Comparison of ENCODE assay signal across 15 mouse cellular contexts in the genomic region with DNA sequence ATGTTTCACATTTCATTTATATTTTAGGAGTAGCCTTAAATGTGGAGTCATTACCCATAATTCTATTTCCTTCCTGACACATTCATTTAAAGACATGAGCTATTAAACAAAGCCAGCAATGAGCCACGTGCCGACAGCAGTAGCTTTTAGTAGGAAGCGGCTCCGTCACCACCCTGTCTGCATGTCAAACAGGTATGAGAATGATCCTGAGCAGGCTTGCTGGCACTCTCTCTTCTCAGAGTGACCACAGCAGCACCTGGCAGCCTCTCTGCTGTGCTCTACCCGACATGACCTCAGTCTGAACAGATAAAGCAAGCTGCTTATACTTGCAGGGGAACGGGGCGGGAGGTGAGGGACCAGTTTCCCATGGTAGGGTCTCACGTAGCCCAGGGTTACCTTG. TPM values are rescaled to one million over a fixed set of nuclear protein-coding genes. Genes with fewer than 3 reads are reported as not detected.
DNase-seq lines count a peak whose midpoint lies in the region; ATAC-seq and TF ChIP-seq lines count a peak whose summit lies in the region.
"Had no signal": no experiment of that assay in that cellular context is flagged by ENCODE, and none has a peak within 500 bp of the region (broad histone marks: within the 10 kb centered on the region; RNA-seq: fewer than 3 reads in every experiment).

No protein-coding gene starts in this region.

- peak; percentile 40; the same call in 1 of the 2 replicates for ATAC-seq in forebrain, postnatal 0 days
- ATAC-seq in forebrain, embryonic 15.5 days (replicated peaks): no peak
- peak; percentile 4; the same call in 1 of the 2 replicates for ATAC-seq in lung, embryonic 16.5 days (ENCODE audit: low read depth)
- no peak for ATAC-seq in heart, embryonic 12.5 days (ENCODE audit: insufficient number of reproducible peaks, low FRiP score)
- ATAC-seq in stomach, embryonic 15.5 days (ENCODE audit: insufficient read depth, low FRiP score, low read depth): peak; percentile 54; the same call in 1 of the 2 replicates
- ATAC-seq in activated CD4-positive, CD25-positive, alpha-beta regulatory T cell, adult 4 months: no peak
- ATAC-seq in forebrain, embryonic 14.5 days: no peak
- ATAC-seq: hindbrain, postnatal 0 days; liver, embryonic 12.5 days had no signal

- WGBS in forebrain, postnatal 0 days: 63% methylated on average over 8 of the region's 8 CpGs
- WGBS in forebrain, embryonic 15.5 days: 65% methylated on average over 8 of the region's 8 CpGs
- WGBS in lung, embryonic 16.5 days: 40% methylated on average over 8 of the region's 8 CpGs
- 21% methylated on average over 8 of the region's 8 CpGs for WGBS in heart, embryonic 12.5 days
- WGBS in stomach, embryonic 15.5 days: 34% methylated on average over 8 of the region's 8 CpGs
- WGBS in forebrain, embryonic 14.5 days: 77% methylated on average over 8 of the region's 8 CpGs

- no peak overlapping the region for H3K4me2 ChIP-seq in forebrain, postnatal 0 days (ENCODE audit: low read depth)
- no peak overlapping the region for H3K4me2 ChIP-seq in forebrain, embryonic 15.5 days (replicated peaks)
- H3K4me2 ChIP-seq in lung, embryonic 16.5 days (ENCODE audit: low read depth, low read length): no peak overlapping the region
- H3K4me2 ChIP-seq in heart, embryonic 12.5 days: 0 out of 2 replicates have a peak overlapping the region, but pooled peaks have one; percentile 16
- H3K4me2 ChIP-seq in stomach, embryonic 15.5 days: no peak overlapping the region
- no peak overlapping the region for H3K4me2 ChIP-seq in forebrain, embryonic 14.5 days (ENCODE audit: low read length)
- H3K4me2 ChIP-seq: liver, embryonic 12.5 days had no signal

- no peaks in the 10 kb centered on the region for H3K27me3 ChIP-seq in forebrain, postnatal 0 days (ENCODE audit: insufficient read depth, low read length)
- no peaks in the 10 kb centered on the region for H3K27me3 ChIP-seq in forebrain, embryonic 15.5 days
- H3K27me3 ChIP-seq in lung, embryonic 16.5 days (ENCODE audit: control insufficient read depth, insufficient read depth, low read depth, low read length): no peaks in the 10 kb centered on the region
- no peaks in the 10 kb centered on the region for H3K27me3 ChIP-seq in heart, embryonic 12.5 days (replicated peaks)
- H3K27me3 ChIP-seq in stomach, embryonic 15.5 days (replicated peaks): no peaks in the 10 kb centered on the region
- H3K27me3 ChIP-seq in forebrain, embryonic 14.5 days (replicated peaks; ENCODE audit: control insufficient read depth, insufficient read depth, low read length): no peaks in the 10 kb centered on the region
- H3K27me3 ChIP-seq: liver, embryonic 12.5 days had no signal

- H3K4me3 ChIP-seq in forebrain, postnatal 0 days (ENCODE audit: low read depth, low read length): no peak overlapping the region
- H3K4me3 ChIP-seq in forebrain, embryonic 15.5 days: no peak overlapping the region
- no peak overlapping the region for H3K4me3 ChIP-seq in lung, embryonic 16.5 days (ENCODE audit: low read length)
- no peak overlapping the region for H3K4me3 ChIP-seq in heart, embryonic 12.5 days
- no peak overlapping the region for H3K4me3 ChIP-seq in stomach, embryonic 15.5 days (replicated peaks)
- H3K4me3 ChIP-seq in forebrain, embryonic 14.5 days (ENCODE audit: low read depth, low read length): no peak overlapping the region
- H3K4me3 ChIP-seq: liver, embryonic 12.5 days had no signal

- no peaks in the 10 kb centered on the region for H3K9me3 ChIP-seq in forebrain, postnatal 0 days (ENCODE audit: low read length)
- no peaks in the 10 kb centered on the region for H3K9me3 ChIP-seq in forebrain, embryonic 15.5 days
- no peaks in the 10 kb centered on the region for H3K9me3 ChIP-seq in lung, embryonic 16.5 days (ENCODE audit: control insufficient read depth, low read length)
- H3K9me3 ChIP-seq in heart, embryonic 12.5 days (replicated peaks): no peaks in the 10 kb centered on the region
- no peaks in the 10 kb centered on the region for H3K9me3 ChIP-seq in stomach, embryonic 15.5 days
- no peaks in the 10 kb centered on the region for H3K9me3 ChIP-seq in forebrain, embryonic 14.5 days (replicated peaks; ENCODE audit: control insufficient read depth, low read length)
- H3K9me3 ChIP-seq: liver, embryonic 12.5 days had no signal

- no peak overlapping the region for H3K9ac ChIP-seq in forebrain, postnatal 0 days
- no peak overlapping the region for H3K9ac ChIP-seq in forebrain, embryonic 15.5 days (replicated peaks)
- no peak overlapping the region for H3K9ac ChIP-seq in lung, embryonic 16.5 days (ENCODE audit: low read length)
- H3K9ac ChIP-seq in heart, embryonic 12.5 days: peak overlapping the region; percentile 17; the same call in 1 of the 2 replicates
- no peak overlapping the region for H3K9ac ChIP-seq in stomach, embryonic 15.5 days
- no peak overlapping the region for H3K9ac ChIP-seq in forebrain, embryonic 14.5 days (ENCODE audit: low read length)
- H3K9ac ChIP-seq: liver, embryonic 12.5 days had no signal

- no peak overlapping the region for H3K27ac ChIP-seq in forebrain, postnatal 0 days (ENCODE audit: low read depth, low read length)
- H3K27ac ChIP-seq in forebrain, embryonic 15.5 days (replicated peaks): no peak overlapping the region
- H3K27ac ChIP-seq in lung, embryonic 16.5 days (ENCODE audit: low read length): no peak overlapping the region
- H3K27ac ChIP-seq in heart, embryonic 12.5 days (ENCODE audit: poor library complexity, severe bottlenecking): peak overlapping the region; percentile 29
- 0 out of 2 replicates have a peak overlapping the region, but pooled peaks have one; percentile 48 for H3K27ac ChIP-seq in stomach, embryonic 15.5 days
- no peak overlapping the region for H3K27ac ChIP-seq in forebrain, embryonic 14.5 days (ENCODE audit: low read depth, low read length)
- H3K27ac ChIP-seq: hindbrain, postnatal 0 days; liver, embryonic 12.5 days had no signal

- 0 out of 2 replicates have a peak, but pooled peaks cover 5% of the 10 kb centered on the region for H3K4me1 ChIP-seq in forebrain, postnatal 0 days (ENCODE audit: insufficient read depth)
- H3K4me1 ChIP-seq in forebrain, embryonic 15.5 days: peaks cover 18% of the 10 kb centered on the region
- H3K4me1 ChIP-seq in lung, embryonic 16.5 days (replicated peaks; ENCODE audit: control insufficient read depth, insufficient read depth, low read length): peaks cover 25% of the 10 kb centered on the region
- peaks cover 38% of the 10 kb centered on the region for H3K4me1 ChIP-seq in heart, embryonic 12.5 days (replicated peaks)
- H3K4me1 ChIP-seq in stomach, embryonic 15.5 days: peaks cover 10% of the 10 kb centered on the region
- peaks cover 5% of the 10 kb centered on the region; the same call in 1 of the 2 replicates for H3K4me1 ChIP-seq in forebrain, embryonic 14.5 days (ENCODE audit: control insufficient read depth, insufficient read depth, low read length)

- DNase-seq in forebrain, postnatal 0 days: no peak
- DNase-seq in lung, postnatal 4 days: no peak
- no peak for DNase-seq in forebrain, embryonic 14.5 days (ENCODE audit: low spot score)
- DNase-seq: embryo, embryonic 11 days; gastrocnemius, postnatal 10 days; kidney, postnatal 10 days; lung, postnatal 36 days; thymus, adult 2 months had no signal

- no peak for TF ChIP-seq CTCF in forebrain, postnatal 0 days (IDR thresholded peaks at IDR 0.05; ENCODE audit: low read depth)

- no peaks in the 10 kb centered on the region for H3K36me3 ChIP-seq in forebrain, postnatal 0 days (ENCODE audit: insufficient read depth)
- no peaks in the 10 kb centered on the region for H3K36me3 ChIP-seq in forebrain, embryonic 15.5 days
- no peaks in the 10 kb centered on the region for H3K36me3 ChIP-seq in lung, embryonic 16.5 days (ENCODE audit: control insufficient read depth, insufficient read depth, low read length)
- H3K36me3 ChIP-seq in heart, embryonic 12.5 days: 0 out of 2 replicates have a peak, but pooled peaks cover 4% of the 10 kb centered on the region
- H3K36me3 ChIP-seq in stomach, embryonic 15.5 days: no peaks in the 10 kb centered on the region
- no peaks in the 10 kb centered on the region for H3K36me3 ChIP-seq in forebrain, embryonic 14.5 days (ENCODE audit: control insufficient read depth, insufficient read depth, low read length)
- H3K36me3 ChIP-seq: liver, embryonic 12.5 days had no signal

RNA-seq across cellular contexts. Expression of a gene that starts 54.0 kb away (rescaled TPM):
- 56.6 and 69.6 TPM in 2 replicates for total RNA-seq in forebrain, postnatal 0 days (2014; rRNA removed)
- 34.4 and 35.0 TPM in 2 replicates for polyA plus RNA-seq in forebrain, postnatal 0 days (2015; fragmentation: Nextera tagmentation; extraction: Ambion mirVana)
- 23.1 and 23.7 TPM in 2 replicates for polyA plus RNA-seq in forebrain, embryonic 15.5 days (2015; fragmentation: Nextera tagmentation; extraction: Ambion mirVana)
- 40.1 and 45.1 TPM in 2 replicates for polyA plus RNA-seq in lung, embryonic 16.5 days (2015; fragmentation: Nextera tagmentation; extraction: Ambion mirVana)
- polyA plus RNA-seq in heart, embryonic 12.5 days (2016; fragmentation: Nextera tagmentation; extraction: Ambion mirVana): 61.6 and 65.6 TPM in 2 replicates
- polyA plus RNA-seq in stomach, embryonic 15.5 days (2015; fragmentation: Nextera tagmentation; extraction: Ambion mirVana): 28.5 and 29.9 TPM in 2 replicates
- polyA plus RNA-seq in activated CD4-positive, CD25-positive, alpha-beta regulatory T cell, adult 4 months (2017; shearing (Covaris generic)): 10 to 100 TPM in 1 of 2 experiments, 1 to 10 TPM in 1; 8.8 to 17.4 TPM
- polyA plus RNA-seq in forebrain, embryonic 14.5 days (2014; fragmentation: Nextera tagmentation; extraction: Ambion mirVana): 26.6 and 27.1 TPM in 2 replicates

Comparison
In these comparisons a context has a peak if more than half of its experiments do, and no peak if none do; other contexts are left out.
1. ATAC-seq: peak in forebrain, postnatal 0 days (single experiment), lung, embryonic 16.5 days (single experiment) and stomach, embryonic 15.5 days (single experiment); none in forebrain, embryonic 15.5 days (single experiment), heart, embryonic 12.5 days (single experiment), activated CD4-positive, CD25-positive, alpha-beta regulatory T cell, adult 4 months (single experiment) and forebrain, embryonic 14.5 days (single experiment).
2. H3K27ac ChIP-seq: peak in heart, embryonic 12.5 days (single experiment) and stomach, embryonic 15.5 days (single experiment); none in forebrain, postnatal 0 days (single experiment), forebrain, embryonic 15.5 days (single experiment), lung, embryonic 16.5 days (single experiment) and forebrain, embryonic 14.5 days (single experiment).